Mouse (Mus musculus) neural tube, embryonic 14.5 days (tissue): ENCODE measurements at regions not wholly inside any gene's neighbourhood (a gene's known extent, or its start where the extent isn't known, plus 50 kb on each side); places are given as distances from the start of the nearest gene placed in this dataset.
"Not testable (repeated sequence)": the region's sequence is repeated elsewhere in the genome, so short reads cannot be mapped to it uniquely, and the experiment has no call there.

Source experiments
- ATAC-seq: fragments of 200-750 bp; cut with Nextera tagmentation; 2 replicates; pipeline ENCODE4 v1.8.0; 2017; ENCODE audit warnings: low read depth, mild to moderate bottlenecking, moderate TSS enrichment, moderate library complexity
- H3K27ac ChIP-seq: fragments of 300-500 bp; sonication (generic); 2 replicates; pipeline ENCODE4 v1.5.1; 2014; ENCODE audit warnings: low read depth, mild to moderate bottlenecking, control low read depth, low read length, moderate library complexity, mixed read lengths
- H3K27me3 ChIP-seq: fragments of 300-500 bp; sonication (generic); 2 replicates; pipeline ENCODE4 v1.6.1; 2014; ENCODE audit warnings: low read length; ENCODE audit not compliant: control insufficient read depth, insufficient read depth
- H3K36me3 ChIP-seq: fragments of 300-500 bp; sonication (generic); 2 replicates; pipeline ENCODE4 v1.6.1; 2014; ENCODE audit warnings: low read length, mixed read lengths; ENCODE audit not compliant: control insufficient read depth, insufficient read depth
- H3K4me1 ChIP-seq: fragments of 300-500 bp; sonication (generic); 2 replicates; pipeline ENCODE4 v1.6.1; 2014; ENCODE audit warnings: low read length; ENCODE audit not compliant: control insufficient read depth, insufficient read depth
- H3K4me2 ChIP-seq: fragments of 300-500 bp; sonication (generic); 2 replicates; pipeline ENCODE4 v1.6.1; 2014; ENCODE audit warnings: mild to moderate bottlenecking, low read depth, low read length, control low read depth
- H3K4me3 ChIP-seq: fragments of 300-500 bp; sonication (generic); 2 replicates; pipeline ENCODE4 v1.5.1; 2014; ENCODE audit warnings: low read depth, low read length, control low read depth, mixed read lengths
- H3K9ac ChIP-seq: fragments of 300-500 bp; sonication (generic); replicated peaks from 2 replicates; pipeline ENCODE4 v1.6.1; 2014; ENCODE audit warnings: low read depth, mild to moderate bottlenecking, control low read depth, low read length, mixed read lengths
- H3K9me3 ChIP-seq: fragments of 300-500 bp; sonication (generic); 2 replicates; pipeline ENCODE4 v1.6.1; 2016; ENCODE audit warnings: low read length; ENCODE audit not compliant: control insufficient read depth
- WGBS: fragments of 180-500 bp; shearing (Covaris S2); extraction: QIAGEN DNeasy Blood & Tissue Kit; methylation state at CpG from one replicate; pipeline ENCODE4 v1.1.7; 2014; 5-methylcytosine and 5-hydroxymethylcytosine counted together

DNA sequence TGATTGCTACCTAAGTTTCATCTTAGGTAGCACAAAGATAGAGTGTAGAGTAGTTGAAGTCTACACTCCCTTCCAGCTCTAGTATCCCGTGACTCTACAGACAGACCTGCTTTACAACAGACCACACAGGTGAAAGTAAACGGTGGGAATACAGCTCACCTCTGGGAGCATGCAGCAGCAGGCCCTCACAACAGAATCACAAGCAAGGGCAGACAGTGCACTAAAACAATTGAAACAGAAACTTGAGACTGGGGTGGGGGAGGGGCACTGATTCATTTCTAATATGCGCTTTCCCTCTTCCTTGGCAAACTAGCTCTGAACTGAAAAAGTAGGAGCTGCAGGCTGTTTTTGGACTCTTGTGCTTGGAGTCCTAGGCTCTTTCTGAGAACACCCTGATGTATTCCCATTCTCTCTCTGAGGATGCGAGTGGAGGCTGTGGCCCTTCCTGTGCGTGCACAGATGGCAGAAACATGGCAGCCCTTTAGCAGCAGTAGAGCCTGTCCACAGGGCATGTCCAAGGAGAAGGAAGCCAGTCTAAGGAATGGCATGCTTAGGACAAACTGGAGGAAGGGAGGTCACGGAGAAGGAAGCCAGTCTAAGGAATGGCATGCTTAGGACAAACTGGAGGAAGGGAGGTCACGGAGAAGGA, 152.5 kb upstream of the Unc93a2 start:
- WGBS: 72% methylated on average over 7 of the region's 7 CpGs

DNA sequence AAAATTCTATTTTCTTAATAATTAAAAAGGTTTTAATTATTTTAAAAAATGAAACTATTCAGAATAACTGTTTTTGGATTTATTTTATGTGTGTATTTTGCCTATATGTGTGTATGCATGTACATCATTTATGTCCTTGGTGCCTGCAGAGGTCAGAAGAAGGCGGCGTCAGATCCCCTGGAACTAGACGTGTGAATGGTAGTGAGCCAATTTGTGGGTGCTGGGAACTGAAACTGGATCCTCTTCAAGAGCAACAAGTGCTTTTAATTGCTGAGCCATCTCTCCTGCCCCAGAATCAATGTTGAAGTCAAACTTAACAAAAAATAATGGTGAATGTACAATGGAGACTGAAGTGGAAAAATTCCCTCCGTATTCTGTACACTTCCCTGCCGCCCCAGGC, 151.9 kb upstream of the Unc93a2 start:
- Histone ChIP-seq H3K9ac (no peak overlapping the region), H3K36me3 (no peaks in the 10 kb centered on the region), H3K9me3 (no peaks in the 10 kb centered on the region), H3K27me3 (no peaks in the 10 kb centered on the region), H3K4me1 (no peaks in the 10 kb centered on the region), H3K4me3 (no peak overlapping the region), H3K27ac (no peak overlapping the region), H3K4me2 (no peak overlapping the region)
- WGBS: 88% methylated on average over 5 of the region's 5 CpGs
- ATAC-seq: no peak

More for the DNA sequence above, 152.5 kb upstream of the Unc93a2 start:
- Histone ChIP-seq H3K4me2 (no peak overlapping the region), H3K36me3 (no peaks in the 10 kb centered on the region), H3K27me3 (no peaks in the 10 kb centered on the region), H3K4me1 (no peaks in the 10 kb centered on the region), H3K9me3 (no peaks in the 10 kb centered on the region), H3K4me3 (no peak overlapping the region), H3K9ac (no peak overlapping the region), H3K27ac (no peak overlapping the region)
- ATAC-seq: no peak

DNA sequence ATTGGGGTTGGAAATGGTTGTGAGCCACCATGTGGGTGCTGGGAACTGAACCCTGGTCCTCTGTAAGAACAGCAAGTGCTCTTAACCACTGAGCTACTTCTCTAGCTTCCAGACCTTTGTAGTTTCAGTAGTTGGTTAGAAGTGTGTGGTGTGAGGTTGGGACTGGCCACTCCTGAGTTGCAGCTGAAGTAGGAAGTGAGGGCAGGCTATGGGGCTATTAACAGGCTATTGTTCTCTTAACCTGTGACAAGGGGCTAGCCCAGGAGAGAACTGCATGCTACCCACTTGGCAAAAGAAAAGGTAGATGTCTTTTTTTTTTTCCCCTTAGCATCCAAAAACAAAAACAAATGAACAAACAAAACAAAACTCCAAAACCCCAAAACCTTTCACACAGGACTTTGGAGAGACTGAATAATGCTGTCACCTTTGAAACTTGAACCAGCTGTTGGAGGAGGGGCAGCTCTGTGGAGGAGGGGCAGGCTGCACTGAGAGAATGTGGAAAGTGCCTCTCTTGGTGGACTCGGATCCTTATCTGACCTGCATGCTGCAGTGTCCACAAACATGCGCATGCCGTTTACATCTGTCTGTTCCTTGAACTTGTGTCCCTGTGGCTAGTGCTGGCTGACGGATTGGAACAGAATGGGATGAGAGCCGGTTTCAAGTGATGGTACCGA, 149.3 kb upstream of the Unc93a2 start:
- Histone ChIP-seq H3K4me2 (no peak overlapping the region), H3K27me3 (no peaks in the 10 kb centered on the region), H3K4me3 (no peak overlapping the region), H3K27ac (no peak overlapping the region), H3K9ac (no peak overlapping the region), H3K36me3 (no peaks in the 10 kb centered on the region), H3K4me1 (no peaks in the 10 kb centered on the region), H3K9me3 (no peaks in the 10 kb centered on the region)
- 95% methylated on average over 6 of the region's 6 CpGs for WGBS
- ATAC-seq: no peak

DNA sequence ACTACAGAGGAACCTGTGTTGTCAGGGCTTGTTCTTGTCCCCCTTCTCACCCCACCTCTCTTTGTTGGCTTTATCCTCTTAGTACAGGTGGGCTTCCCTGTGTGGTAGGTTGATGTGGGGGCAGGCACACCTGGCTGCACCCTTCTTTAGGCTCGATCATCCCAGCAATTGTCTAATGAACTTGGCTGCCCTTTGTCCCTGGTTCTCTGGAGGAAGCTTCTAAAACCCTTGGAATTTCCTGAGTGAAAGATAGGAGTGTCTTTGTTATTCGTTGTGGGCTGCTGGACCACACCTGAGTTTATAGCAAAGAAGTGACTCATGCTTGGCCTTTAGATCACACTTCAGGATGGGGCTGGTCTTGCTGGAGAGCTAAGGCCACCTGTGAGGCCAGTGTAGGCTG, 148.3 kb upstream of the Unc93a2 start:
- no peak overlapping the region for H3K4me3 ChIP-seq
- H3K4me2 ChIP-seq: no peak overlapping the region
- no peak for ATAC-seq
- H3K9me3 ChIP-seq: no peaks in the 10 kb centered on the region
- H3K27me3 ChIP-seq: no peaks in the 10 kb centered on the region
- H3K9ac ChIP-seq: no peak overlapping the region
- H3K36me3 ChIP-seq: no peaks in the 10 kb centered on the region
- H3K27ac ChIP-seq: no peak overlapping the region
- no peaks in the 10 kb centered on the region for H3K4me1 ChIP-seq
- 77% methylated on average over 2 of the region's 2 CpGs for WGBS

DNA sequence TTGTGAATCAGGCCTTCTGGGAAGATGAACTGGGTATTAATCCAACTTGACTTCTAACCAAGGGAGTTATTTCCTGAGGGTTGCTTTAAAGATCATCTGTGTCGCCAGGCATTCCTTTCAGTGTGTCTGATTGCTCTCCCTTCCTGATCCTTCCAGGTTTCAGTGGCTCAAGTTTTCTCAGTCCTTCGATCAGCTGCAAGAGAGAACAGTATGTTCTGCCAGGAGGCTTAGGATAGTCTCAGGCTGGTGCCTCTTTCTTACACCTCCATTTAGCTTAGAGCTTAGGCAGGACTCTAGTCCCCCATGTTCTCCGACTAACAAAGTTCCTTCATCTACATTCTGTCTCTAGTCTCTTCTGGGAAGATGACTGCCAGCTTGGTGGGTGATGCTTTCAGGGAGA, 147.4 kb upstream of the Unc93a2 start:
- H3K9ac ChIP-seq: no peak overlapping the region
- 89% methylated on average over 3 of the region's 3 CpGs for WGBS
- ATAC-seq: no peak

DNA sequence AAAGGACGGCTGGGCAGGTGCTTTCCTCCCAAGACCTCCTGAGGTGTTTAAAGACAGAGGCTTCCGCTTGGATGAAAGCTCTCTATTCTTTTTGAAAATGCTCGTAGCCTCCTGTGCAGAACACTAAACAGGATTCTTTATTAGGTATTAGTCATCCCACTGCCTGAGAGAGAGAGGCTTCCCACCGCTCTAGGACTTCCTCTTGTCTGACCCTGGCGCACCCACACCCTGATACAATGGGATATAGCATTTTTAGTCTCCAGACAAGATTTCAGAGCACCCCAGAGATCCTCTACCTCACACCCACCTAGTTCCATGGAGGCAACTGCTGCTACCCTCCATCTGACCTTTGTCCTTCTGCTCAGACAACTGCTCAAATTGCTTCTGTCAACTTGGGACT, 144.0 kb upstream of the Unc93a2 start:
- no peak overlapping the region for H3K9ac ChIP-seq
- no peak overlapping the region for H3K27ac ChIP-seq
- H3K36me3 ChIP-seq: no peaks in the 10 kb centered on the region
- H3K4me3 ChIP-seq: no peak overlapping the region
- H3K4me2 ChIP-seq: no peak overlapping the region
- 37% methylated on average over 5 of the region's 5 CpGs for WGBS
- ATAC-seq: no peak
- no peaks in the 10 kb centered on the region for H3K9me3 ChIP-seq
- no peaks in the 10 kb centered on the region for H3K4me1 ChIP-seq
- no peaks in the 10 kb centered on the region for H3K27me3 ChIP-seq

More for the DNA sequence above, 147.4 kb upstream of the Unc93a2 start:
- H3K4me1 ChIP-seq: no peaks in the 10 kb centered on the region
- no peak overlapping the region for H3K27ac ChIP-seq
- no peaks in the 10 kb centered on the region for H3K9me3 ChIP-seq
- H3K4me2 ChIP-seq: no peak overlapping the region
- no peaks in the 10 kb centered on the region for H3K27me3 ChIP-seq
- no peaks in the 10 kb centered on the region for H3K36me3 ChIP-seq
- H3K4me3 ChIP-seq: no peak overlapping the region

DNA sequence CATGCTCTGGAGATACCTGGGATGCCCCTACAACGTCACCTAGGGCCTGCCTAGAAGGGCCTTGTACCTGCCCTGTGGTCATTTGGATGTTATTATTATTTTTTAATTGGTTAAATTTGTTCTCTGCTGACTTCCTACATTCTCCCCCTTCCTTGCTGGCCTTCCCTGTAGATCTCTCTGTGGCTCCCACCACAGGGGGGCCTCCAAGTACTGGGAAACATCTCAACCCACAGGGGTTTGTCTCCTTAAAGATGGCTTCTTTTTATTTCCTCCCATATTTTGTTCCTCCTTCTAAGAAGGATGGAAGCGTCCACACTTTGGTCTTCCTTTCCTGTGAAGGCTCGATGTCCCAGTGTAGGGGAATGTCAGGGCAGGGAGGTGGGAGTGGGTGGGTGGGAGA, 142.4 kb upstream of the Unc93a2 start:
- 83% methylated on average over 3 of the region's 3 CpGs for WGBS
- Histone ChIP-seq H3K4me1 (no peaks in the 10 kb centered on the region), H3K27me3 (no peaks in the 10 kb centered on the region)

DNA sequence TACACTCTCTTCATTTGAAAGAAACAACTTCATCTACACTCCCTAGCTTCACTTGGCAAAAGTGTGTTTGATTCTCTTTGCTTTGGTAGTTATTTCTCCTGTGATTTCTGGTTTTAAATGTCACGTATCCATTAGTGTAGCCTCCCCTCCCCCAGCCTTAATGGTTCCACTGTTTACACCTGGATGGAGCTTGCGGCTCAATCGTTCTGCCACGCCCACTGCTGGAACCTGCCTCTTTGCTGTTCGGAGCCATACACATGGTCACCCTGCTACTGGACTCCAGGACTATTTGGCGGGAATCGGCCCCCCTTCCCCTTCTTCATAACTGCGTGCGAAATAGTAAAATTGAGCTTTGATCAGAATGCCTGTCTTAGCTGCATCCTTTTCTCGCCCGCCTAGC, 139.2 kb upstream of the Unc93a2 start:
- not testable (repeated sequence) for H3K4me2 ChIP-seq, H3K9ac ChIP-seq, H3K27ac ChIP-seq, H3K36me3 ChIP-seq, H3K4me1 ChIP-seq, H3K27me3 ChIP-seq, H3K9me3 ChIP-seq, ATAC-seq, H3K4me3 ChIP-seq
- WGBS: 92% methylated on average over 11 of the region's 11 CpGs

More for the DNA sequence above, 142.4 kb upstream of the Unc93a2 start:
- Histone ChIP-seq H3K27ac (no peak overlapping the region), H3K9me3 (no peaks in the 10 kb centered on the region), H3K4me2 (no peak overlapping the region), H3K9ac (no peak overlapping the region), H3K36me3 (no peaks in the 10 kb centered on the region), H3K4me3 (no peak overlapping the region)
- no peak for ATAC-seq

DNA sequence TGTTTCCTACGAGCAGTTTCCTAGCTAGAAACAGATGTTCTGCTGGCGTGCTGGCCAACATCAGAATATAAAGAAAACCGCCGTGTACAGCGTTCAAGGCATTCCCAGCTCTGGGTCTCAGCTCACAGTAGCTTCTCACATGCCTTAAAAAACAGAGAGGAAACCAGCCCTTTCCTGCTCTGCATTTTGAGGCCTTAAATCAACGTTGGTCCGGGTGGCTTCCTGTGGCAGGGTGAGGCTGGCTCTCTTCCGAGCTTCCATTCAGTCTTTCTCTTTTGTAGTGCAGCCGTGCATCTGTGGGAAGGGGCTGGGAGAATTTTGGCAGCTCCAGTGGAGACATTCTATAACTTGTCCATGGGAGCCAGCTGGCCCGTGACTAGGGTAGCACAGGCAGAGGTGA, 135.9 kb upstream of the Unc93a2 start:
- Histone ChIP-seq H3K4me2 (no peak overlapping the region), H3K4me3 (no peak overlapping the region), H3K4me1 (no peaks in the 10 kb centered on the region), H3K27ac (no peak overlapping the region), H3K36me3 (no peaks in the 10 kb centered on the region), H3K9ac (no peak overlapping the region), H3K27me3 (no peaks in the 10 kb centered on the region), H3K9me3 (no peaks in the 10 kb centered on the region)
- 65% methylated on average over 10 of the region's 10 CpGs for WGBS
- ATAC-seq: no peak
